Mouse (Mus musculus) T-helper 2 cell (primary cell): ENCODE measurements around the gene Gpr119.

Source experiments
- in situ Hi-C: fragments of 300-600 bp; cut with MboI, MseI; formaldehyde crosslinking; loops from one replicate; pipeline ENCODE4 v1.15.1; 2025; ENCODE audit warnings: high pct_unique_total_duplicates

Gpr119 gene

GRCm38 (mm10) chrX:48674171-48674570, at the start of gene Gpr119:
TSS of gene Gpr119 (minus strand) at chrX:48674478.
- in situ Hi-C loops = loop anchor here (25.0 kb wide), 1 partner anchor 638 kb away; no protein-coding TSS in a partner anchor

GRCm38 (mm10) chrX:48712846-48713245, 38.6 kb upstream of the Gpr119 start:
- in situ Hi-C loops = loop anchor here (10.0 kb wide), 1 partner anchor 1988 kb away; no protein-coding TSS in a partner anchor

GRCm38 (mm10) chrX:48709701-48710100, 35.4 kb upstream of the Gpr119 start:
- in situ Hi-C loops = loop anchor here (10.0 kb wide), 1 partner anchor 1985 kb away; no protein-coding TSS in a partner anchor

- in situ Hi-C loops = no loop called here
Observed at GRCm38 (mm10) chrX:48694864-48695371, 20.6 kb upstream of the Gpr119 start, which contains the start of gene Rbmx2. TSS of gene Rbmx2 (plus strand) at chrX:48695004.

GRCm38 (mm10) chrX:48694460-48694859, 20.2 kb upstream of the Gpr119 start:
- in situ Hi-C loops = no loop called here

GRCm38 (mm10) chrX:48683857-48684256, 9.6 kb upstream of the Gpr119 start:
- in situ Hi-C loops = no loop called here

GRCm38 (mm10) chrX:48683451-48683850, 9.2 kb upstream of the Gpr119 start:
- in situ Hi-C loops = no loop called here

- in situ Hi-C loops = loop anchor here (25.0 kb wide), 1 partner anchor 641 kb away; no protein-coding TSS in a partner anchor
Observed at GRCm38 (mm10) chrX:48671714-48672113, 2.6 kb downstream of the Gpr119 start.

- in situ Hi-C loops = loop anchor here (25.0 kb wide), 1 partner anchor 643 kb away; no protein-coding TSS in a partner anchor
Observed at GRCm38 (mm10) chrX:48669588-48669987, 4.7 kb downstream of the Gpr119 start.

- in situ Hi-C loops = loop anchor here (25.0 kb wide), 1 partner anchor 645 kb away; no protein-coding TSS in a partner anchor
Observed at GRCm38 (mm10) chrX:48666807-48667206, 7.5 kb downstream of the Gpr119 start.

GRCm38 (mm10) chrX:48644122-48644521, 30.2 kb downstream of the Gpr119 start:
- in situ Hi-C loops = loop anchor here (25.0 kb wide), 1 partner anchor 1918 kb away; no protein-coding TSS in a partner anchor

- in situ Hi-C loops = loop anchor here (25.0 kb wide), 1 partner anchor 1925 kb away; no protein-coding TSS in a partner anchor
Observed at GRCm38 (mm10) chrX:48637032-48637431, 37.2 kb downstream of the Gpr119 start.

GRCm38 (mm10) chrX:48624054-48624420, 50.2 kb downstream of the Gpr119 start:
- in situ Hi-C loops = no loop called here

- in situ Hi-C loops = no loop called here
Observed at GRCm38 (mm10) chrX:48623379-48624053, 50.8 kb downstream of the Gpr119 start, which contains the start of gene Slc25a14. TSS of gene Slc25a14 (plus strand) at chrX:48623413.

GRCm38 (mm10) chrX:48623049-48623378, 51.3 kb downstream of the Gpr119 start:
- in situ Hi-C loops = no loop called here
